Mouse (Mus musculus): Measurements from ENCODE around the gene Dbn1. TPM values are rescaled to one million over a fixed set of nuclear protein-coding genes. Genes with fewer than 3 reads are reported as not detected.

Gene Dbn1
- total and polyA plus RNA-seq, 2 experiments from 2014 or later = 619 TPM

DNA sequence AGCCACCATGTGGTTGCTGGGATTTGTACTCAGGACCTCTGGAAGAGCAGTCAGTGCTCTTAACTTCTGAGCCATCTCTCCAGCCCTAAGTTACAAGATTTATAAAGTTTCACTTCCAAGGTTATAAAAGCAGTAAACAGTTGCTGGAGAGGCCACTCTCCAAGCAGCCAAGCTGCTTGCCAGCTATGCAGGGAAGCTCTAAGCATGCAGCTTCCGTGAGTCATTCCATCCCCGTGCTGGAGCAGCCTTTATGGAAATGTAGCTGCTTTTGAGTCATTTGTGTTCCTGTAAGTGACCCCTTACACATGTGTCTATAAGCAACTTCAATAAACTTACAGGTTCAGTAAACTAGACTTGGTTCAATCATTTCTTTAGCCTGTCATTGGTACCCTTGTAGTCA, 57.3 kb downstream of the Dbn1 start:
- no peak overlapping the region for H3K9ac ChIP-seq
- 81% methylated on average over 2 of the region's 2 CpGs for WGBS
- no peak for ATAC-seq

DNA sequence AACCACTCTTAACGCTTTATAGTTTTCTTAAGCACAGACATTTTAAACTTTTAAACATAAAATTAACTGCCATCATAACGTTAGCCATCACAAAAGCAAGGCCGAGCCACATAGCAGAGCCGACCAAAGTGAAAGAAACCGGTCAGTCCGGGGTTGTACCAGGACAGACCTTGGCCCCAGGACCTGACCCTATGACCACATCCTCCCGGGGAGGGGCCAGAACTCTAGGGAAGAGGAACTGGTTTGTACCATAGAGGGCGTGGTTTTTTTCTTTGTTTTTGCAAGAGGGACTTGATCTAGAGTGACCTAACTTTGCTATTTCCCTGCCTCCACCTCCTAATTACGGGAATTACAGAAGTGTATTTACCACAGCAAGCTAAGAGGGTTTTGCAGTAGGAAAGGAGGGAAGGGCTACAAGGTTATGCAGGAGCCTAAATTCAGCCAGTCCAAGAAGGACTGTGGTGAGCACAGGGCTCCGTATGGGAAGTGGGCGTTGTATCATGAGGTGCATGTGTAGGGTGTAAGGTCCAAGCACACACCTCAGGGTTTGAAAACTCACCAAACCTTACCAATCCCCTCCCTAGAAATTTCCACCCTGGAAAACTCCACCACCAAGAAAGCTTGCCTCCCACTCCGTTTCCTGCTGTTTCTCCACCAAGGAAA, 58.6 kb downstream of the Dbn1 start:
- no peak for ATAC-seq
- no peak overlapping the region for H3K27ac ChIP-seq (ENCODE audit: low read depth, low read length)
- WGBS = 81% methylated on average over 12 of the region's 12 CpGs

More for the DNA sequence above, 57.3 kb downstream of the Dbn1 start:
- no peak for DNase-seq
- no peaks in the 10 kb centered on the region for H3K4me1 ChIP-seq (ENCODE audit: insufficient read depth)
- no peak for TF ChIP-seq CTCF (IDR thresholded peaks at IDR 0.05; ENCODE audit: low read depth)
- no peaks in the 10 kb centered on the region for H3K27me3 ChIP-seq (ENCODE audit: insufficient read depth, low read length)
- H3K27ac ChIP-seq (ENCODE audit: low read depth, low read length) = no peak overlapping the region
- H3K4me3 ChIP-seq (ENCODE audit: low read depth, low read length) = no peak overlapping the region
- no peaks in the 10 kb centered on the region for H3K36me3 ChIP-seq (ENCODE audit: insufficient read depth)
- no peak overlapping the region for H3K4me2 ChIP-seq (ENCODE audit: low read depth)
- no peaks in the 10 kb centered on the region for H3K9me3 ChIP-seq (ENCODE audit: low read length)

DNA sequence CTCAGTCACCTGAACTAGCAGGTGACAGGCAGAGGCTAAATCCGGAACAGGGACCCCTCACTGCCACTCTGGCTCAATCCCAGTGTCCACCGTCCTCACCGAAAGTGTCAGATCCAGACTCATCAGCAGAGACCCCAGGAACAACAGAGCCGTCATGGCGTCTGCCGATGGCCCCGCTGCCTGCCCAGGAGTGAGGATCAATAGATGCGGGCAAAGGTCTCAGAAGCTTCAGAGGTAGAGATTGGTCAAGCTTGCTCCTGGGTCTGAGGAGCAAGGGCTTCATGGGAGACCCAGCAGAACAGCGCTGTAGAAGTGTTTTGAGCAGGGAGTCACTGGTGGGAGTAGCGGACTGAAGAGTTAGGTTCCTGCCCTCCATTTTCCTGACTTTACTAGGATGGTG, 61.3 kb downstream of the Dbn1 start, which contains the start of gene F12:
Gene F12, minus strand, starts transcription at position 181 of the 400 bp plus-strand sequence.
- ATAC-seq (no peak), DNase-seq (no peak)
- 90% methylated on average over 10 of the region's 10 CpGs for WGBS
- Histone ChIP-seq H3K27me3 (ENCODE audit: insufficient read depth, low read length) (peaks cover 7% of the 10 kb centered on the region), H3K27ac (ENCODE audit: low read depth, low read length) (no peak within 1 kb of the TSS), H3K36me3 (ENCODE audit: insufficient read depth) (no peaks in the 10 kb centered on the region), H3K4me1 (ENCODE audit: insufficient read depth) (no peaks in the 10 kb centered on the region), H3K4me2 (ENCODE audit: low read depth) (no peak within 1 kb of the TSS), H3K4me3 (ENCODE audit: low read depth, low read length) (no peak within 1 kb of the TSS), H3K9me3 (ENCODE audit: low read length) (no peaks in the 10 kb centered on the region), H3K9ac (no peak within 1 kb of the TSS)
- TF ChIP-seq CTCF (IDR thresholded peaks at IDR 0.05; ENCODE audit: low read depth) = no peak

More for the DNA sequence above, 58.6 kb downstream of the Dbn1 start:
- Histone ChIP-seq H3K36me3 (ENCODE audit: insufficient read depth) (no peaks in the 10 kb centered on the region), H3K9me3 (ENCODE audit: low read length) (no peaks in the 10 kb centered on the region), H3K4me2 (ENCODE audit: low read depth) (no peak overlapping the region), H3K4me1 (ENCODE audit: insufficient read depth) (no peaks in the 10 kb centered on the region), H3K9ac (no peak overlapping the region), H3K4me3 (ENCODE audit: low read depth, low read length) (no peak overlapping the region), H3K27me3 (ENCODE audit: insufficient read depth, low read length) (no peaks in the 10 kb centered on the region)
- no peak for TF ChIP-seq CTCF (IDR thresholded peaks at IDR 0.05; ENCODE audit: low read depth)
- no peak for DNase-seq

Small RNA genes lying within 50 kb of the gene (microRNA-seq; reads per million reads assigned to microRNA genes)
- gene Mir6943 (0 to 0.61 reads per million in 2 experiments), gene Mir6944 (38.9 to 49.1 reads per million in 2 experiments), gene Mir6945 (1.2 to 2.0 reads per million in 2 experiments)

Other genes with a start within 250 kb of the Dbn1 start
- gene Prelid1, start 167.6 kb downstream of the Dbn1 start, total RNA-seq (2014; rRNA removed) = 159 and 187 TPM in 2 replicates
- gene Prelid1, start 167.6 kb downstream of the Dbn1 start, polyA plus RNA-seq (2015; fragmentation: Nextera tagmentation; extraction: Ambion mirVana) = 313 and 316 TPM in 2 replicates
- gene Rab24, start 166.2 kb downstream of the Dbn1 start, total RNA-seq (2014; rRNA removed) = 67.3 and 77.4 TPM in 2 replicates
- 92.3 and 99.4 TPM in 2 replicates for gene Rab24, start 166.2 kb downstream of the Dbn1 start, polyA plus RNA-seq (2015; fragmentation: Nextera tagmentation; extraction: Ambion mirVana)
- gene Mxd3, start 158.3 kb downstream of the Dbn1 start, total RNA-seq (2014; rRNA removed) = 10.1 and 10.5 TPM in 2 replicates
- gene Mxd3, start 158.3 kb downstream of the Dbn1 start, polyA plus RNA-seq (2015; fragmentation: Nextera tagmentation; extraction: Ambion mirVana) = 7.3 and 9.4 TPM in 2 replicates
- gene Lman2, start 125.3 kb downstream of the Dbn1 start, total RNA-seq (2014; rRNA removed) = 55.2 and 62.6 TPM in 2 replicates
- gene Lman2, start 125.3 kb downstream of the Dbn1 start, polyA plus RNA-seq (2015; fragmentation: Nextera tagmentation; extraction: Ambion mirVana) = 32.8 TPM in 2 replicates
- gene Rgs14, start 118.4 kb downstream of the Dbn1 start, total RNA-seq (2014; rRNA removed) = 4.0 and 4.4 TPM in 2 replicates
- gene Rgs14, start 118.4 kb downstream of the Dbn1 start, polyA plus RNA-seq (2015; fragmentation: Nextera tagmentation; extraction: Ambion mirVana) = 2.5 and 3.9 TPM in 2 replicates
- 0.95 TPM in 1 of 2 replicates, not detected in the other for gene Slc34a1, start 89.9 kb downstream of the Dbn1 start, total RNA-seq (2014; rRNA removed)
- gene Slc34a1, start 89.9 kb downstream of the Dbn1 start, polyA plus RNA-seq (2015; fragmentation: Nextera tagmentation; extraction: Ambion mirVana) = 0.29 TPM in 1 of 2 replicates, not detected in the other
- gene Pfn3, start 72.9 kb downstream of the Dbn1 start, total RNA-seq (2014; rRNA removed) = not detected in 2 replicates
- gene Pfn3, start 72.9 kb downstream of the Dbn1 start, polyA plus RNA-seq (2015; fragmentation: Nextera tagmentation; extraction: Ambion mirVana) = 0.93 and 1.5 TPM in 2 replicates
- 0.15 TPM in 1 of 2 replicates, not detected in the other for gene F12, start 61.3 kb downstream of the Dbn1 start, total RNA-seq (2014; rRNA removed)
- gene F12, start 61.3 kb downstream of the Dbn1 start, polyA plus RNA-seq (2015; fragmentation: Nextera tagmentation; extraction: Ambion mirVana) = 0.45 and 0.51 TPM in 2 replicates
- gene Grk6, start 43.0 kb downstream of the Dbn1 start, total RNA-seq (2014; rRNA removed) = 79.5 and 88.2 TPM in 2 replicates
- gene Grk6, start 43.0 kb downstream of the Dbn1 start, polyA plus RNA-seq (2015; fragmentation: Nextera tagmentation; extraction: Ambion mirVana) = 38.5 and 40.8 TPM in 2 replicates
- 108 and 118 TPM in 2 replicates for gene Prr7, start 23.8 kb downstream of the Dbn1 start, total RNA-seq (2014; rRNA removed)
- gene Prr7, start 23.8 kb downstream of the Dbn1 start, polyA plus RNA-seq (2015; fragmentation: Nextera tagmentation; extraction: Ambion mirVana) = 7.8 and 8.7 TPM in 2 replicates
- 26.6 and 36.7 TPM in 2 replicates for gene Pdlim7, start 25.6 kb upstream of the Dbn1 start, total RNA-seq (2014; rRNA removed)
- gene Pdlim7, start 25.6 kb upstream of the Dbn1 start, polyA plus RNA-seq (2015; fragmentation: Nextera tagmentation; extraction: Ambion mirVana) = 114 and 115 TPM in 2 replicates
- gene Dok3, start 41.2 kb upstream of the Dbn1 start, total RNA-seq (2014; rRNA removed) = 2.5 and 4.8 TPM in 2 replicates
- 0.82 TPM in 2 replicates for gene Dok3, start 41.2 kb upstream of the Dbn1 start, polyA plus RNA-seq (2015; fragmentation: Nextera tagmentation; extraction: Ambion mirVana)
- gene Ddx41, start 48.5 kb upstream of the Dbn1 start, total RNA-seq (2014; rRNA removed) = 65.2 and 69.6 TPM in 2 replicates
- 46.1 and 51.7 TPM in 2 replicates for gene Ddx41, start 48.5 kb upstream of the Dbn1 start, polyA plus RNA-seq (2015; fragmentation: Nextera tagmentation; extraction: Ambion mirVana)
- 88.4 and 93.1 TPM in 2 replicates for gene Fam193b, start 83.0 kb upstream of the Dbn1 start, total RNA-seq (2014; rRNA removed)
- gene Fam193b, start 83.0 kb upstream of the Dbn1 start, polyA plus RNA-seq (2015; fragmentation: Nextera tagmentation; extraction: Ambion mirVana) = 41.2 and 41.6 TPM in 2 replicates
- 52.9 and 56.3 TPM in 2 replicates for gene Tmed9, start 85.6 kb upstream of the Dbn1 start, total RNA-seq (2014; rRNA removed)
- 102 TPM in 2 replicates for gene Tmed9, start 85.6 kb upstream of the Dbn1 start, polyA plus RNA-seq (2015; fragmentation: Nextera tagmentation; extraction: Ambion mirVana)
- gene B4galt7, start 111.8 kb upstream of the Dbn1 start, total RNA-seq (2014; rRNA removed) = 57.6 and 63.1 TPM in 2 replicates
- gene B4galt7, start 111.8 kb upstream of the Dbn1 start, polyA plus RNA-seq (2015; fragmentation: Nextera tagmentation; extraction: Ambion mirVana) = 36.1 and 43.0 TPM in 2 replicates
- gene Caml, start 134.9 kb upstream of the Dbn1 start, total RNA-seq (2014; rRNA removed) = 87.8 and 115 TPM in 2 replicates
- 116 and 121 TPM in 2 replicates for gene Caml, start 134.9 kb upstream of the Dbn1 start, polyA plus RNA-seq (2015; fragmentation: Nextera tagmentation; extraction: Ambion mirVana)
- gene Ddx46, start 146.9 kb upstream of the Dbn1 start, total RNA-seq (2014; rRNA removed) = 28.0 and 34.7 TPM in 2 replicates
- gene Ddx46, start 146.9 kb upstream of the Dbn1 start, polyA plus RNA-seq (2015; fragmentation: Nextera tagmentation; extraction: Ambion mirVana) = 17.7 and 20.1 TPM in 2 replicates
- 135 and 167 TPM in 2 replicates for gene B230219D22Rik, start 205.0 kb upstream of the Dbn1 start, total RNA-seq (2014; rRNA removed)
- gene B230219D22Rik, start 205.0 kb upstream of the Dbn1 start, polyA plus RNA-seq (2015; fragmentation: Nextera tagmentation; extraction: Ambion mirVana) = 40.7 and 59.5 TPM in 2 replicates
- 116 and 121 TPM in 2 replicates for gene Txndc15, start 226.5 kb upstream of the Dbn1 start, total RNA-seq (2014; rRNA removed)
- gene Txndc15, start 226.5 kb upstream of the Dbn1 start, polyA plus RNA-seq (2015; fragmentation: Nextera tagmentation; extraction: Ambion mirVana) = 134 and 135 TPM in 2 replicates
- 9.6 and 11.1 TPM in 2 replicates for gene Pcbd2, start 239.3 kb upstream of the Dbn1 start, total RNA-seq (2014; rRNA removed)
- gene Pcbd2, start 239.3 kb upstream of the Dbn1 start, polyA plus RNA-seq (2015; fragmentation: Nextera tagmentation; extraction: Ambion mirVana) = 28.7 and 29.2 TPM in 2 replicates